Mouse (Mus musculus): ENCODE data around the gene Map3k14.
"Not testable (repeated sequence)": the region's sequence is repeated elsewhere in the genome, so short reads cannot be mapped to it uniquely, and the experiment has no call there.

DNA sequence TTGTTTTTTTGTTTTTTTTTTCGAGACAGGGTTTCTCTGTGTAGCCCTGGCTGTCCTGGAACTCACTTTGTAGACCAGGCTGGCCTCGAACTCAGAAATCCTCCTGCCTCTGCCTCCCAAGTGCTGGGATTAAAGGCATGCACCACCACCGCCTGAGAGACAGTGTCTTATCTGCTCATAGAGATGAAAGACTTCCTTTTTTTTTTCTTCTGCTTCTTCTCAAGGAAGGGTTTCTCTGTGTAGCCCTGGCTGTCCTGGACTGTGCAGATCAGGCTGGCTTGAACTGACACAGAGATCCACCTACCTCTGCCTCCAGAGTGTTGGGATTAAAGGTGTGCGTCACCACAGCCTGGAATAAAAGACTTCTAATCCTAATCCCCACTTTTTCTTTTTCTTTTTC lies 44.6 kb downstream of the Map3k14 start:
- not testable (repeated sequence) for TF ChIP-seq CTCF, EP300 (IDR thresholded peaks at IDR 0.05; ENCODE audit: low read depth)
